ENCODE assay signal across 9 mouse cellular contexts in genomic region chr12:100936116-100936515, GRCm38 (mm10). TPM values are rescaled to one million over a fixed set of nuclear protein-coding genes. Genes with fewer than 3 reads are reported as not detected.
DNase-seq lines count a peak whose midpoint lies in the region; ATAC-seq lines count a peak whose summit lies in the region.
"Had no signal": no experiment of that assay in that cellular context is flagged by ENCODE, and none has a peak within 500 bp of the region (broad histone marks: within the 10 kb centered on the region; RNA-seq: fewer than 3 reads in every experiment).

No protein-coding gene starts in this region.

- peak; percentile 47 for DNase-seq in ovary, postnatal 10 days (ENCODE audit: low spot score)
- DNase-seq in ovary, adult 18-20 months (ENCODE audit: low spot score) = no peak
- peak; percentile 80 for DNase-seq in gastrocnemius, postnatal 10 days
- peak; percentile 59 for DNase-seq in kidney, adult 11 months
- DNase-seq in left cerebral cortex, postnatal 4 days = peak; percentile 84
- peak; percentile 59 to 77 for DNase-seq in spleen, adult 18-20 months

- H3K36me3 ChIP-seq in midbrain, embryonic 12.5 days = peaks cover 88% of the 10 kb centered on the region

- no peak overlapping the region for H3K4me2 ChIP-seq in midbrain, embryonic 12.5 days (replicated peaks)

- H3K27ac ChIP-seq in midbrain, embryonic 12.5 days (replicated peaks) = no peak overlapping the region

- intact Hi-C loops in left cerebral cortex, postnatal 4 days (cut with DNase I) = loop anchor here (5.0 kb wide), 1 partner anchor 91 kb away; the partner anchor contains the start of gene Ccdc88c

- H3K4me1 ChIP-seq in midbrain, embryonic 12.5 days = no peaks in the 10 kb centered on the region

- WGBS in midbrain, embryonic 12.5 days = 27% methylated on average over 2 of the region's 2 CpGs

- H3K27me3 ChIP-seq in midbrain, embryonic 12.5 days = no peaks in the 10 kb centered on the region
- H3K27me3 ChIP-seq: Patski had no signal

- no peak overlapping the region for H3K4me3 ChIP-seq in midbrain, embryonic 12.5 days

- no peak overlapping the region for H3K9ac ChIP-seq in midbrain, embryonic 12.5 days (replicated peaks)

- H3K9me3 ChIP-seq in midbrain, embryonic 12.5 days = no peaks in the 10 kb centered on the region

- ATAC-seq in common myeloid progenitor, adult 5-6 weeks (replicated peaks; ENCODE audit: low read depth, poor library complexity, severe bottlenecking) = peak; percentile 93
- ATAC-seq in midbrain, embryonic 12.5 days (ENCODE audit: low FRiP score, low read depth) = peak; percentile 38
- ATAC-seq: Patski had no signal

RNA-seq across cellular contexts. Expression of gene Gpr68, which starts 28.1 kb away (rescaled TPM):
- total RNA-seq in common myeloid progenitor, adult 5-6 weeks (2017) = not detected in 2 replicates
- under 1 TPM; 0.09 to 0.63 TPM for total RNA-seq in gastrocnemius, postnatal 10 days (2021)
- total RNA-seq in left cerebral cortex, postnatal 4 days (2021) = 1 to 10 TPM; 5.3 to 6.7 TPM
- 0.35 and 0.60 TPM in 2 replicates for polyA plus RNA-seq in midbrain, embryonic 12.5 days (2016; fragmentation: Nextera tagmentation; extraction: Ambion mirVana)
